Mouse (Mus musculus) heart, adult 2 months (tissue): ENCODE data around the gene Gm28051. TPM values are rescaled to one million over a fixed set of nuclear protein-coding genes. Genes with fewer than 3 reads are reported as not detected.

Experiments used
- DNase-seq, 2 experiments: peaks; one replicate each; pipeline ENCODE4 v3.0.0; 2021
- H3K27ac ChIP-seq: fragments of 200-600 bp; 2 replicates; pipeline ENCODE4 v1.8.1; 2022
- H3K27me3 ChIP-seq: fragments of 200-500 bp; 2 replicates; pipeline ENCODE4 v1.6.1; 2012; ENCODE audit warnings: mild to moderate bottlenecking, low read length, inconsistent platforms, mixed read lengths; ENCODE audit not compliant: control insufficient read depth, insufficient read depth
- H3K36me3 ChIP-seq: fragments of 200-500 bp; 2 replicates; pipeline ENCODE4 v1.6.1; 2012; ENCODE audit warnings: low read length, inconsistent platforms; ENCODE audit not compliant: control insufficient read depth, insufficient read depth
- H3K4me1 ChIP-seq: fragments of 200-500 bp; 2 replicates; pipeline ENCODE4 v1.6.1; 2011; ENCODE audit warnings: low read length; ENCODE audit not compliant: control insufficient read depth, insufficient read depth
- H3K4me3 ChIP-seq: fragments of 200-600 bp; 2 replicates; pipeline ENCODE4 v1.8.1; 2022
- H3K79me2 ChIP-seq: fragments of 200-500 bp; replicated peaks from 2 replicates; pipeline ENCODE4 v1.6.1; 2012; ENCODE audit warnings: mild to moderate bottlenecking, inconsistent platforms, low read length, moderate library complexity, mixed read lengths; ENCODE audit not compliant: control insufficient read depth, insufficient read depth
- H3K9ac ChIP-seq: fragments of 200-500 bp; 2 replicates; pipeline ENCODE4 v1.6.1; 2012; ENCODE audit warnings: low read depth, mild to moderate bottlenecking, control low read depth, inconsistent platforms, low read length, mixed read lengths
- CTCF ChIP-seq: fragments of 200-600 bp; IDR thresholded peaks from 2 replicates; pipeline ENCODE4 v1.8.1; 2022; ENCODE audit warnings: antibody characterized with exemption, mild to moderate bottlenecking, moderate library complexity
- EP300 ChIP-seq: fragments of 200-500 bp; IDR thresholded peaks from 2 replicates; pipeline ENCODE4 v1.6.1; 2011; ENCODE audit warnings: low read depth, low read length, control low read depth; ENCODE audit not compliant: insufficient read depth
- POLR2A ChIP-seq: fragments of 200-500 bp; IDR thresholded peaks from 2 replicates; pipeline ENCODE4 v1.6.1; 2011; ENCODE audit warnings: mild to moderate bottlenecking, low read depth, low read length, control low read depth; ENCODE audit not compliant: insufficient read depth
- WGBS: fragments of 180-500 bp; shearing (Covaris S2); methylation state at CpG from one replicate; pipeline ENCODE4 v1.1.7; 2018; 5-methylcytosine and 5-hydroxymethylcytosine counted together
- intact Hi-C: fragments of 180-260 bp; cut with DNase I; formaldehyde crosslinking; loops from one replicate; pipeline ENCODE4 v1.15.1; 2025
- polyA plus RNA-seq: library from polyadenylated mRNA; depleted of rRNA; stranded (reverse); fragments of >200 nt; gene quantifications from 2 replicates; pipeline ENCODE4 v1.2.3, GENCODE M21; 2012
- total RNA-seq, 2 experiments: library from RNA; stranded (reverse); gene quantifications; 2 replicates each; pipeline ENCODE4 v1.2.3; 2021

Gm28051 gene
- total and polyA plus RNA-seq, 3 experiments: not detected

- H3K79me2 ChIP-seq: peaks cover 1% of the 10 kb centered on the region; the same call in 1 of the 2 replicates
These were observed 1.3 kb downstream of the Gm28051 start for GRCm38 (mm10) chr12:102756304-102756703.

DNA sequence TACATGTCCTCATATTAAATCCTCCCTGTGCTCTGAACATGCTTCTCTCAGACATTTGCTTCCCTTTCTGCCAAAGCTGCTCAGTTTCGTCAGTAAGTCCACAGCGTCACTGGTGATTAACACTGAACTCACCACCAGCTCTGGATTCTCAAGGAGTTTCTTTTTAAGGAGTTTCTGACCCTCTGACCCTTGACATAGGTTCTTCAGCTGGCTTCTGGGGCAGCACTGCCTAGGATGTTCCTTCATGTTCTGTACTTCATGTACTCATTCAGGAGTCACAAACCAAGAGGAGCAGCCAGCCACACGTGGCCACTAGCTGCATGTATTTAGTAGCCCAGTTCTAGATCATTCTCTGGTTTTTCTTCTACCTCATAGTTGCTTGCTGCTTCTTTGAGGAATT, 9.3 kb downstream of the Gm28051 start:
- Histone ChIP-seq H3K27me3 (no peaks in the 10 kb centered on the region), H3K9ac (no peak overlapping the region), H3K27ac (no peak overlapping the region), H3K4me3 (no peak overlapping the region), H3K79me2 (no peaks in the 10 kb centered on the region; the same call in none of the 2 replicates), H3K36me3 (peaks cover 11% of the 10 kb centered on the region), H3K4me1 (peaks cover 2% of the 10 kb centered on the region)
- DNase-seq: no peak
- WGBS: 71% methylated on average over 3 of the region's 3 CpGs
- no peak for TF ChIP-seq CTCF
- no peak for TF ChIP-seq POLR2A
- no peak for TF ChIP-seq EP300
- intact Hi-C loops: no loop called here

More at GRCm38 (mm10) chr12:102756304-102756703, 1.3 kb downstream of the Gm28051 start:
- Histone ChIP-seq H3K9ac (no peak overlapping the region), H3K27ac (no peak overlapping the region), H3K36me3 (no peaks in the 10 kb centered on the region), H3K4me3 (no peak overlapping the region), H3K27me3 (no peaks in the 10 kb centered on the region), H3K4me1 (peaks cover 5% of the 10 kb centered on the region)
- intact Hi-C loops: loop anchor here (5.0 kb wide), 1 partner anchor 121 kb away; the partner anchor contains the start of gene Btbd7
- no peak for DNase-seq
- 77% methylated on average over 7 of the region's 7 CpGs for WGBS
- no peak for TF ChIP-seq EP300
- TF ChIP-seq CTCF: peak; percentile 50

DNA sequence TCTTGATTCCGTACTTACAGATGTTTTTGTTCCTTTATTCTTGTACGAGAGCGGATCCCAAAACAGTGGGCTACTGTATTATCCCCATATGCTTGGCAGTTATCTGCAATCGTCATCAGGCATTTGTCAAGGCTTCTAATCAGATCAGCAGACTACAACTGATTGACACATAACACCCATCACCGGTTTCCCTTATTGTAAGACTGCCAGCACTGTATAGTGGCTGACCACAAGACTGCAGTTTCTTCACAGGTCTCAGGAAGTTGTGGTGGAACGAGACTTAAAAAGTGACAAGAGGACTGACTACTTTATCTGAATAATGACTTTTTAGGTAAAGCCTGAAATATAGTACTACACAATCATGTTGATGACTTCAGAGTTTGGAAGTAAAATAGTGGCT, 12.7 kb downstream of the Gm28051 start:
- 50% methylated on average over 6 of the region's 6 CpGs for WGBS
- H3K9ac ChIP-seq: no peak overlapping the region; the same call in 1 of the 2 replicates
- H3K4me1 ChIP-seq: peaks cover 4% of the 10 kb centered on the region
- H3K36me3 ChIP-seq: peaks cover 11% of the 10 kb centered on the region
- no peak for DNase-seq
- TF ChIP-seq EP300 (no peak), POLR2A (no peak), CTCF (no peak)
- intact Hi-C loops: loop anchor here (5.0 kb wide), 2 partner anchors 38 to 132 kb away; partner anchors contain the start of gene Btbd7
- H3K27me3 ChIP-seq: no peaks in the 10 kb centered on the region
- H3K4me3 ChIP-seq: no peak overlapping the region
- H3K27ac ChIP-seq: no peak overlapping the region
- no peaks in the 10 kb centered on the region; the same call in 1 of the 2 replicates for H3K79me2 ChIP-seq

GRCm38 (mm10) chr12:102743589-102744574, 13.7 kb downstream of the Gm28051 start, which contains the start of the genes Moap1 and Tmem251:
Gene Moap1 (minus strand): TSS chr12:102743661.
Gene Tmem251 (plus strand): TSS chr12:102743762.
- WGBS: under 1% methylated on average over 62 of the region's 63 CpGs
- Histone ChIP-seq H3K4me3 (peak within 1 kb of the TSS; percentile 89), H3K9ac (peak within 1 kb of the TSS; percentile 96), H3K4me1 (peaks cover 4% of the 10 kb centered on the region), H3K27ac (peak within 1 kb of the TSS; percentile 89), H3K27me3 (no peaks in the 10 kb centered on the region), H3K79me2 (no peaks in the 10 kb centered on the region; the same call in 1 of the 2 replicates), H3K36me3 (peaks cover 11% of the 10 kb centered on the region)
- peak; percentile 92 to 94 for DNase-seq
- intact Hi-C loops: loop anchor here (1.0 to 5.0 kb wide), 3 partner anchors 13 to 133 kb away; partner anchors contain the start of genes Btbd7, Gm28051, Gon7 and Ubr7
- peak; percentile 78 for TF ChIP-seq POLR2A
- peak; percentile 49 for TF ChIP-seq CTCF
- no peak for TF ChIP-seq EP300

DNA sequence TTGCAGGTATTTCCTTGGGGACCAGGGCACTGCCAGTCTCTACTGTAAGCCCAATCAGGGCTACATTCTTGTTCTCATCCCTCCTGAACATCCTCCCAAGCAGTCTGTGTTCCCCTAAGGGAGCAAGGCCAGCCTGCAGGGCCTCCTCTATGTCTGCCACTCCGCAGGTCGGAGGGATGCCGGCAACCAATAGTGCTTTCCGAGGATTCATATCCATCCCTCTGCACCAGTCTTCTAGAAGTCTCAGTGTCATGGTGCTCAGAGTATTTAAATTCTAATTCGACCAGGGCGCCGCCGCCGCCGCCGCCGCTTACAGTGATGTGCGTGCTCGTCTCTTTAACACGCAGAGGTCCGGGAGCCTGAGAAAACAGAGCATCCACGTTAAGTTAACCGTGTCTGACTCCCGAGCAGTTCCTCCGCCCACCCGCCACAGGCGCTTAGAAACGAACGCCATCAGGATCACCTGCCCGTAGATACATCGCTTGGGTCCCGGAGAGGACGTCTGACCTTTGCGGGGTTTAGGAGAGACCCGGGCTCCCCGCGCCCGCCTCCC, 14.5 kb downstream of the Gm28051 start:
- peak in 1 of 2 experiments; percentile 29 for DNase-seq
- H3K79me2 ChIP-seq: no peaks in the 10 kb centered on the region; the same call in 1 of the 2 replicates
- H3K27me3 ChIP-seq: no peaks in the 10 kb centered on the region
- H3K4me1 ChIP-seq: peaks cover 4% of the 10 kb centered on the region
- peak overlapping the region; percentile 89 for H3K27ac ChIP-seq
- intact Hi-C loops: loop anchor here (1.0 to 5.0 kb wide), 3 partner anchors 14 to 134 kb away; partner anchors contain the start of genes Btbd7, Gm28051, Gon7 and Ubr7
- peaks cover 11% of the 10 kb centered on the region for H3K36me3 ChIP-seq
- TF ChIP-seq POLR2A: no peak
- no peak for TF ChIP-seq EP300
- no peak for TF ChIP-seq CTCF
- WGBS: under 1% methylated on average over 33 of the region's 33 CpGs
- peak overlapping the region; percentile 89 for H3K4me3 ChIP-seq
- peak overlapping the region; percentile 86 for H3K9ac ChIP-seq
